Mouse (Mus musculus) layer of hippocampus, postnatal 10 days (tissue): Measurements from ENCODE around the gene Pgk2. TPM values are rescaled to one million over a fixed set of nuclear protein-coding genes. Genes with fewer than 3 reads are reported as not detected.
"Not testable (repeated sequence)": the region's sequence is repeated elsewhere in the genome, so short reads cannot be mapped to it uniquely, and the experiment has no call there.

Source experiments
- DNase-seq, 2 experiments: peaks; one replicate each; pipeline ENCODE4 v3.0.0; 2021; ENCODE audit warnings: low spot score in 2 of 2
- long read RNA-seq: library from polyadenylated mRNA; stranded (forward); transcript quantifications from one replicate; pipeline ENCODE4 v2.0.0, GENCODE M21; 2023
- total RNA-seq, 2 experiments: library from RNA; stranded (reverse); gene quantifications; 2 replicates each; pipeline ENCODE4 v1.2.3; 2021

Pgk2 gene
- total RNA-seq = not detected
- long read RNA-seq = 0 reads

DNA sequence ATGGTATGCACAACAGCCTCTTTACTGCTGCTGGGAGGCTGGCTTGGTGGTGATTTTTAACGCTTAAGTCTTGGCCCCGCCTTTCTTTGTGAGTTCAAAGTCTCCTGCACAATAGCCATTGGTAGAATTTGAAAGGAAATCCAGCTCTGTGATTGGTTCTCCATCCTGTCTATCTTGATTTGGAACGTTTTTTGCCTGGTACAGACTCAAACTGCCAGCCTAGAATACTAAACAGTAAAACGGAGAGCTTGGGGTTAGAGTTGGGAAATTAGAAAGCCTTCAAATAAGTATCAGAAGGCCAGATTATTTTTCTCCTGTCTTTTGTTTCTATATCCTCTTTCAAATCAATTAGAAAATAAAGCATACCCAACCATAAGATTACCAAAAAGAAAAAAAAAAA lies at the start of gene Pgk2:
Gene Pgk2, minus strand, starts transcription at position 101 of the 400 bp plus-strand sequence.
- no peak for DNase-seq

GRCm38 (mm10) chr17:40252487-40252886 lies 44.0 kb upstream of the Pgk2 start:
- DNase-seq = no peak

- no peak for DNase-seq
These were observed 33.7 kb upstream of the Pgk2 start, which contains the start of gene Crisp3 for GRCm38 (mm10) chr17:40242135-40242534. TSS of gene Crisp3 (minus strand) at chr17:40242288.

DNA sequence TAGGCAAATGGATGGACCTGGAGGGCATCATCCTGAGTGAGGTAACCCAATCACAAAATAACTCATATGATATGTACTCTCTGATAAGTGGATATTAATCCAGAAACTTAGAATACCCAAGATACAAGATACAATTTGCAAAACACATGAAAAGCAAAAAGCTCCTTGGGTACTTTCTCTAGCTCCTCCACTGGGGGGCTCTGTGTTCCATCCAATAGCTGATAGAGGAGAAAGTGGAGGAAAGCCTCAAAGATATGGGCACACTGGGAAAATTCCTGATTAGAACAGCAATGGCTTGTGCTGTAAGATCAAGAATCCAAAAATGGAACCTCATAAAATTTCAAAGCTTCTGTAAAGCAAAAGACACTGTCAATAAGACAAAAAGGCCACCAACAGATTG lies 6.6 kb downstream of the Pgk2 start:
- not testable (repeated sequence) for DNase-seq

DNA sequence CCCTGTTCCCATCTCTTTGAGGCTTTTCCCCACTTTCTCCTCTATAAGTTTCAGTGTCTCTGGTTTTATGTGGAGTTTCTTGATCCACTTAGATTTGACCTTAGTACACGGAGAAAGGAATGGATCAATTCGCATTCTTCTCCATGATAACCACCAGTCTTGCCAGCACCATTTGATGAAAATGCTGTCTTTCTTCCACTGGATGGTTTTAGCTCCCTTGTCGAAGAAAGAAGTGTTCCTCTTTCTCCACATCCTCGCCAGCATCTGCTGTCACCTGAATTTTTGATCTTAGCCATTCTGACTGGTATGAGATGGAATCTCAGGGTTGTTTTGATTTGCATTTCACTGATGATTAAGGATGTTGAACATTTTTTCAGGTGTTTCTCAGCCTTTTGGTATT lies 18.2 kb downstream of the Pgk2 start:
- DNase-seq = not testable (repeated sequence)

GRCm38 (mm10) chr17:40157729-40158359 lies 50.6 kb downstream of the Pgk2 start:
- DNase-seq = not testable (repeated sequence)

Other genes starting within 250 kb of the Pgk2 start
- gene AC192777.2, start 113.2 kb downstream of the Pgk2 start, total RNA-seq = not detected
- not detected for gene Crisp3, start 33.6 kb upstream of the Pgk2 start, total RNA-seq
- gene Crisp1, start 110.6 kb upstream of the Pgk2 start, total RNA-seq = not detected